Mouse (Mus musculus) G1E (cell line): ENCODE data around the gene 2010300C02Rik.

Experiments used
- CTCF ChIP-seq: IDR thresholded peaks from 2 replicates; pipeline ENCODE4 v1.5.1; 2012; ENCODE audit warnings: low read depth, low read length, inconsistent platforms, mixed read lengths
- GATA1 ChIP-seq: IDR thresholded peaks from 2 replicates; pipeline ENCODE4 v1.6.1; 2012; ENCODE audit warnings: borderline replicate concordance, low read length, inconsistent platforms, mixed read lengths
- GATA2 ChIP-seq: IDR thresholded peaks from 2 replicates; pipeline ENCODE4 v1.6.1; 2012; ENCODE audit warnings: low read depth, low read length, inconsistent platforms, borderline replicate concordance
- POLR2AphosphoS5 ChIP-seq: IDR thresholded peaks from 2 replicates; pipeline ENCODE4 v1.6.1; 2012; ENCODE audit warnings: low read depth, low read length, inconsistent platforms; ENCODE audit not compliant: insufficient replicate concordance
- TAL1 ChIP-seq: conservative IDR thresholded peaks from 2 replicates; pipeline ENCODE4 v1.6.1; 2012; ENCODE audit warnings: low read depth, low read length, inconsistent platforms, mixed read lengths

DNA sequence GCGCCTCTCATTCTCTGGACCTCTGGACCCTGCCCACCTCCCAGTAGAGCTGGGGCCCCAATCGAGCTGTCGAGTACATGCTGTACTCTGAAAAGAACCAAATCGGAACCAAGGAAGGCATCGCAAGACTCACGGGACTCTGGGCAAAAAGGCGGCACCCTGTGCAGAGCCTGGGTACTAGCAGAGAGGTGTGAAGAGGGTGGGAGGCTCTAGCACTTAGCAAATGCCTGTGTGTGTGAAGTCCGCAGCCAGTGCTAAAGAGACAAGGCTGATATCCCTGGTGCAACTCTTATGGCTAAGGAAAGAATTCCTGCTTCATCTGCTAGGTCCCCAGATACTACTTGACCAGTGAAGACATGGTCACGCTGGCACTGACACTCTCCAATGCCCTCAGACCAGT is 24.2 kb downstream of the 2010300C02Rik start:
- TF ChIP-seq CTCF: no peak
- no peak for TF ChIP-seq TAL1
- no peak for TF ChIP-seq GATA1
- TF ChIP-seq POLR2AphosphoS5: no peak
- TF ChIP-seq GATA2: no peak
